Mouse (Mus musculus) forelimb bud, embryonic 11.5 days (tissue): ENCODE measurements around the gene Eif4a1.

Source experiments
- DNase-seq: peaks from one replicate; pipeline ENCODE4 v3.0.0-alpha.2; 2012; ENCODE audit warnings: low read depth, low spot score

Gene Eif4a1

GRCm38 (mm10) chr11:69679144-69679543 is 6.9 kb upstream of the Eif4a1 start:
- DNase-seq = no peak

GRCm38 (mm10) chr11:69671726-69672124 is 498 bp downstream of the Eif4a1 start:
- DNase-seq = no peak

DNA sequence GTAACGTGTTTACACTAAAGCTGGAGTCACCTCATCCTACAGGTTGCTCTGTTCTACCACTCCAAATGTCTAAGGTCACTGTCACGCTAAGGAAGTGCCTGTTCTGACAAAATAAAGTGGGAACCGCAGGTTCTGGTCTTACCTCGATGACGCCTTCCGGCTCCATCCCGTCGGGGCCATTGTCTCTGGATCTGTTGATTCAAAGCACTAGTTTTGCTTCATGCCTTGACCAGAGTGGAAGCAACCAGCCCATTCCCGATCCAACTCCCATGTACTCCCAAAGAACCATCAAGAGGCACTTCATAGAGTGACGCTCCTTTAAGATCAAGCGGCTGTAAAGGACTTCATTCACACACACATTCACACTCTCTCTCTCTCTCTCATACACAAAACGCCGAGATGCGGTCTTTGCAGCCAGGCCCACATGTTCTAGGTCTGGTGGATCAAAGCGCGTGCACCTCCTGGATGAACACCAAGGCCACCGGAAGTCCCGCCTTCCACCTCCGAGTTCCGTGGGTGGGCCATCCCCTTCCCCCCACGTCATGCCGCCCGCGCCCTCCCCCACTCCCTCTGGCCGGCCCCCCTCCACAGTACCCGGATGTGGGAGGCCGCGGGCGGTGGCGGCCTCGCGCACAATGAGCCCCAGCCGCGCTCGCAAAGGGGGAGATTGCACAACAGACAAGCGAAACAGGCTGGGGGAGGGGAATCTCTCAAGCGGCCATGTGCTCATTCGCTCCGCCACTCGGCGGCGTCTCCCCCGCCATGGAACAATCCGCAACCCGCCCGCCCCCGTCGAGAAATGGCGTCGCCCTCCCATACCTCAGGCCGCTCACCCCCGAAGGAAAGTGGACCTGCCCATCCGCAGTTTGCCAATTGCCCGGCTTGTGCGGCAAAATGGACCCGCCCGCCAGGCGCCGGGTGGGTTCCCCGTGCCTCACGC is 1.2 kb downstream of the Eif4a1 start:
- DNase-seq = peak; percentile 93

GRCm38 (mm10) chr11:69666665-69667005 is 5.6 kb downstream of the Eif4a1 start:
- DNase-seq = no peak

DNA sequence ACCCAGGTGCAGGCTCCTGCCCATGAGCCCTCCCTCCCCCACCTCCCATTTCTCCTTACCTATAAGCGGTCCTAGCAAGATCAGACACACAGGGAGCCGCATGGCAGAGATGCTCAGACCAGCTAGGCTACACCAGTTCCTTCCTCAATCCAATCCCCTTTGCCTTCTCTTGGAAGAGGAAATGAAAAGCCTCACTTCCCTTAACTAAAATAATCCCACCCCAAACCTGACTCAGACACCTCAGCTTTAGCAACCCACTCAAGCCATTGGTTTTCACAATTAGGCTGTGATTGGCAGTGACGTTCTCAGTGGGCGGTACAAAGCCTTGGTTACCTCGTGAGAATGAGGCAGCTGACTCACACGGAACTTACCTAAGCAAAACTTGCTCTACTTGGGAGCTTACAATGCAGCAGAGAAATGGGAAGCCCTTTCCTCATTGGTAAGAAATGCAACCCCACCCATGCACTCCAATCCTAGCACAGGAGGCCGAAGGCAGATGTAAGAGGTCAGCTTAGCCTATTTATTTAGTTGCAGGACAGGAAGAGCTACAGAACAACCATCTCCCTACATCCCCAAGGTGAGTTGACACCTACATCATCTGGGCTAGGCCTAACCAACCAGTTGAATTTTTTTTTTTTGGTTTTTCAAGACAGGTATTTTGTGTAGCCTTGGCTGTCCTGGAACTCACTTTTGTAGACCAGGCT is 6.1 kb downstream of the Eif4a1 start, which contains the start of gene Cd68:
Gene Cd68 (minus strand): TSS at position 193 of the 704 bp plus-strand sequence.
- peak; percentile 48 for DNase-seq

DNA sequence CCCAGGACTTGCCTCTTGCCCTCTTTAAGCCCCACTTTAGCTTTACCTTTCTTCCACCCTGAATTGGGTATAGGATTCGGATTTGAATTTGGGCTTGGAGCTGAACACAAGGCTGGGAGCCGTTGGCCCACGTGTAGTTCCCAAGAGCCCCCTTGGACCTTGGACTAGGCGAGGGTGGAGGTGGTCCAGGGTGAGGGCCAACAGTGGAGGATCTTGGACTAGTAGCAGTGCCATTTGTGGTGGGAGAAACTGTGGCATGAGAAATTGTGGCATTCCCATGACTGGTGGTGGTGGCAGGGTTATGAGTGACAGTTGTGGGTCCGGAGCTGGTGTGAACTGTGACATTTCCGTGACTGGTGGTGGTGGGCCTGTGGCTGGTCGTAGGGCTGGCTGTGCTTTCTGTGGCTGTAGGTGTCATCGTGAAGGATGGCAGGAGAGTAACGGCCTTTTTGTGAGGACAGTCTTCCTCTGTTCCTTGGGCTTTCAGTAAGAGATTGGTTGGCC is 6.7 kb downstream of the Eif4a1 start:
- no peak for DNase-seq

GRCm38 (mm10) chr11:69664841-69665240 is 7.4 kb downstream of the Eif4a1 start:
- DNase-seq = no peak

GRCm38 (mm10) chr11:69663795-69664194 is 8.4 kb downstream of the Eif4a1 start:
- no peak for DNase-seq

GRCm38 (mm10) chr11:69662967-69663671 is 9.1 kb downstream of the Eif4a1 start:
- no peak for DNase-seq

DNA sequence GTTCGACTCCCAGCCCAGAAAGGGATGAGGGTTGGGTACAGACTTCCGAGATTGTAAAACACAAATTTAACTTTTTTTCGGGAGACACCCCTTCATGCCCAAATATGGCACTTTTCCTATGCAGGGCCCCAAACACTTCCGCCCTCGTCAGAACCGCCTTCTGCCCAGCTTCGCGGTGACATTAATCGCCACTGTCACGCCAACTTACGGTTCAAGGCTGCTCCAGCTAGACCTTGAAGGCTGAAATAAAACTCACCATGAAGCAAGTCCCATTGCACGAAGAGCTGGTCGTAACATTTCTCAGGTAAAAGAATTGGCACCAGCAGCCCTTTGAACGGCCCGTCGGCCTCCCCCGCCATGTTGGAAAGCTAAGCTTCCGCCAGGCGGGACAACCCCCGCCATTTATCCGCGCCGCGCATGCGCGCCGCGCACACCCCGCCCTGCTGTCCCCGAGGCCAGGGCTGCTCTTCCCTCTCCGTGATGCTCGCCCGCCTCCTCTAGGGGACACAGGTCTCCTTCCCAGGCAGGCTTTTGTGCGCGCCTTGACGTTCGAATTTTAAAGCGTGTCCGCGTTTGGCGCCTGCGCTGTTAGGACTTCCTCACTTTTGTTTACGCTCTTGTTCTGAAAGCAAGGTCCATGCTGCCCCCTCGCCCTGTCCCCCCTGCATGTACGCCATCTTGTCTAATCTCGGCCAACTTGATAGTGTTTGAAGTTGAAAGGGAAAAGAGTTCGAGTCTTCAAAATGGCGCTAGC is 9.8 kb downstream of the Eif4a1 start, which contains the start of gene Mpdu1:
Gene Mpdu1 (minus strand): TSS at position 430 of the 754 bp plus-strand sequence.
- peak; percentile 98 for DNase-seq

- no peak for DNase-seq
Measured at GRCm38 (mm10) chr11:69661221-69661881, 10.9 kb downstream of the Eif4a1 start.

DNA sequence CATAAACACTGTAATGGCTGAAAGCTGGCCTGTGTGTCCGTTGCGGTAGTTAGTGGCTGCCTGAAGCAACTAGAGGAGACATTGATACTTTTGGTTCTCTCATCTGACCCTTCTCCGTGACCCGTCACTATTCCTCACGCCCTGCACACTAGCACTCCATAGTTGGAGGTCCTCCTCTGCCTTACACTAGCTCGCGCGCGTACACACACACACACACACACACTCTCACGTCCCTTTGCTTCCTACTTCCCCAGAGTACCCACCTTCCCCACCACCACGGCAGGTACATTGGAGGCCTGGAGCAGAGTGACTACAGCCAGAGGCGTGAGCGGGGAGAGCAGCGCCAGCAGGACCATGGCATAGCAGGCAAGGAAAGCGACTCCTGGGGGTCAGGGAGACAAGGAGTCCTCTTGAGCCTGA is 14.8 kb downstream of the Eif4a1 start:
- DNase-seq = no peak

GRCm38 (mm10) chr11:69656617-69657461 is 15.4 kb downstream of the Eif4a1 start:
- DNase-seq = peak; percentile 81

- DNase-seq = no peak
Measured at GRCm38 (mm10) chr11:69656065-69656455, 16.2 kb downstream of the Eif4a1 start.

DNA sequence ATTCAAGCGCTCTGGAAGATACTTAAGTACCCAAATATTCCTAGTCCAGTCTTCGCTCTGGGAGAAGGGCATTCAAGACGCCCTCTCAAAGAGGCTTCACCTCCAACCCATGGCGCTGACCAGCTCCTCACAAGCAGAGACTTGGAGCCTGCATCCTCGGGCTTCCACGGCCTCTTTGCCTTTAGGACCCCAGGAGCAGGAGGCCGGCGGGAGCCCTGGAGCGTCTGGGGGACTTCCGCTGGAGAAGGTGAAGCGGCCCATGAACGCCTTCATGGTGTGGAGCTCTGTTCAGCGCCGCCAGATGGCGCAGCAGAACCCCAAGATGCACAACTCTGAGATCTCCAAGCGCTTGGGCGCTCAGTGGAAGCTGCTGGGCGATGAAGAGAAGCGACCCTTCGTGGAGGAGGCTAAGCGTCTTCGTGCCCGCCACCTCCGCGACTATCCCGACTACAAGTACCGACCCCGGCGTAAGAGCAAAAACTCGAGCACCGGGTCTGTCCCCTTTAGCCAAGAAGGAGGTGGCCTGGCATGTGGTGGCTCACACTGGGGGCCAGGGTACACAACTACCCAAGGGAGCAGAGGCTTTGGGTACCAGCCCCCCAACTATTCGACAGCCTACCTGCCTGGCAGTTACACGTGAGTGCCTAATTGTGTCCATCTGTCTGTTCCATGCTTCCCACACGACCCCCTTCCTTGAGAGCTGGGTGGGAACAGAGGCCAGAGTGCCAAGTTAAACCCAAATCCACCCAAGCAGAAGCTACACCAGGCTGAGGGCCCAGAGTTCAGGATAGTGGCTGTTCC is 16.8 kb downstream of the Eif4a1 start, which contains the start of gene Sox15:
Gene Sox15 (plus strand): TSS at position 51 of the 801 bp plus-strand sequence.
- peak; percentile 85 for DNase-seq

DNA sequence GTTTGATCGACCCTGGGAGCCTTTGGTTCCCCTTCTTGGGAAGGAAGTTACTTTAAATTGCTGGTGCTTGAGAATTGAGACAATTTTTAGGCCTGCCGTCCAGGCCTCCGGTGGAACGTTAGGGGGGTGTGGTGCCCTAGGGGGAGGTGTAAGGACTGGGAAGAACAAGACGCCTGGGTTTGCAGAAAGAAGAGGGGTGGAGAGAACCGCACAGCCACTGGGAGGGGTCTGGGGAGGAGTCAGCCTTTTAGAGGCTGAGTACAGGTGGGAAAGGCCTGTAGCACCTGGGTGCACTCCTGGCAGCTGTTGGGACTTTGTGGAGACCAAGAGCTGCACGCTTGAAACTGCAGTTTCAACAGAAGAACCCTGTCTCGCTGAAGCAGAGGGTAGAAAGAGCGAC is 17.5 kb downstream of the Eif4a1 start:
- no peak for DNase-seq

GRCm38 (mm10) chr11:69653399-69653798 is 18.8 kb downstream of the Eif4a1 start:
- DNase-seq = no peak

- DNase-seq = no peak
Measured at GRCm38 (mm10) chr11:69645860-69646259, 26.4 kb downstream of the Eif4a1 start.

GRCm38 (mm10) chr11:69635471-69635870 is 36.8 kb downstream of the Eif4a1 start:
- no peak for DNase-seq
